ENCODE assay signal across 7 mouse cellular contexts in genomic region chr14:20393205-20393913, GRCm38 (mm10). TPM values are rescaled to one million over a fixed set of nuclear protein-coding genes. Genes with fewer than 3 reads are reported as not detected.
DNase-seq lines count a peak whose midpoint lies in the region; ATAC-seq lines count a peak whose summit lies in the region.

Mrps16 (minus strand) TSS chr14:20393634.

- H3K9me3 ChIP-seq in intestine, embryonic 15.5 days, result no peaks in the 10 kb centered on the region
- H3K9me3 ChIP-seq in midbrain, embryonic 10.5 days (replicated peaks), result no peaks in the 10 kb centered on the region

- WGBS in intestine, embryonic 15.5 days, result under 1% methylated on average over 68 of the region's 68 CpGs
- WGBS in midbrain, embryonic 10.5 days, result under 1% methylated on average over 68 of the region's 68 CpGs

- DNase-seq in adrenal gland, adult 2 months, result peak; percentile 97
- peak; percentile 92 for DNase-seq in embryo, embryonic 11.5 days (ENCODE audit: low read depth, low spot score)
- peak; percentile 88 to 95 for DNase-seq in gastrocnemius, postnatal 36 days
- DNase-seq in left cerebral cortex, postnatal 25 days (ENCODE audit: low spot score in 2 of 2), result peak; percentile 95 to 98
- DNase-seq in midbrain, embryonic 10.5 days (ENCODE audit: low spot score), result peak; percentile 96
- DNase-seq in right cerebral cortex, postnatal 4 days, result peak; percentile 87

- peaks cover 7% of the 10 kb centered on the region; the same call in 1 of the 2 replicates for H3K36me3 ChIP-seq in intestine, embryonic 15.5 days
- peaks cover 22% of the 10 kb centered on the region for H3K36me3 ChIP-seq in midbrain, embryonic 10.5 days

- H3K4me3 ChIP-seq in intestine, embryonic 15.5 days (replicated peaks), result peak within 1 kb of the TSS; percentile 69
- H3K4me3 ChIP-seq in midbrain, embryonic 10.5 days, result peak within 1 kb of the TSS; percentile 80

- H3K27ac ChIP-seq in intestine, embryonic 15.5 days, result peak within 1 kb of the TSS; percentile 86
- peak within 1 kb of the TSS; percentile 95 for H3K27ac ChIP-seq in midbrain, embryonic 10.5 days (replicated peaks)

- H3K9ac ChIP-seq in intestine, embryonic 15.5 days, result peak within 1 kb of the TSS; percentile 89

- H3K4me1 ChIP-seq in intestine, embryonic 15.5 days (replicated peaks), result peaks cover 3% of the 10 kb centered on the region; the same call in 1 of the 2 replicates
- H3K4me1 ChIP-seq in midbrain, embryonic 10.5 days, result peaks cover 25% of the 10 kb centered on the region

- ATAC-seq in intestine, embryonic 15.5 days, result peak; percentile 97

- no peaks in the 10 kb centered on the region for H3K27me3 ChIP-seq in intestine, embryonic 15.5 days (replicated peaks)
- H3K27me3 ChIP-seq in midbrain, embryonic 10.5 days (ENCODE audit: low read depth, poor library complexity, severe bottlenecking), result no peaks in the 10 kb centered on the region

- intact Hi-C loops in gastrocnemius, postnatal 36 days (cut with DNase I), result no loop called here
- intact Hi-C loops in left cerebral cortex, postnatal 25 days (cut with DNase I), result loop anchor here (10.0 kb wide), 1 partner anchor 151 kb away; the partner anchor contains the start of gene Ppp3cb

- peak within 1 kb of the TSS; percentile 64 for H3K4me2 ChIP-seq in intestine, embryonic 15.5 days (replicated peaks)

RNA-seq across cellular contexts. Expression of gene Mrps16, which starts in this region (rescaled TPM):
- total RNA-seq in adrenal gland, adult 2 months (2021), result 10 to 100 TPM; 56.4 to 81.3 TPM
- polyA plus RNA-seq in adrenal gland, adult 2 months (2012; rRNA removed), result 58.8 and 64.4 TPM in 2 replicates
- 10 to 100 TPM; 40.4 to 41.3 TPM for total RNA-seq in gastrocnemius, postnatal 36 days (2021)
- polyA plus RNA-seq in intestine, embryonic 15.5 days (2015; fragmentation: Nextera tagmentation; extraction: Ambion mirVana), result 97.9 and 100 TPM in 2 replicates
- total RNA-seq in left cerebral cortex, postnatal 25 days (2021), result 10 to 100 TPM; 36.0 to 39.2 TPM
- polyA plus RNA-seq in midbrain, embryonic 10.5 days (2016; fragmentation: Nextera tagmentation; extraction: Ambion mirVana), result 79.9 and 85.5 TPM in 2 replicates

Comparison
In these comparisons a context has a peak if more than half of its experiments do, and no peak if none do; other contexts are left out.
1. Peak in every context shown above with its lines: DNase-seq, ATAC-seq, H3K4me3 ChIP-seq and H3K27ac ChIP-seq.